Mouse (Mus musculus): ENCODE measurements around the gene Gm28308.

Gm28308 gene

DNA sequence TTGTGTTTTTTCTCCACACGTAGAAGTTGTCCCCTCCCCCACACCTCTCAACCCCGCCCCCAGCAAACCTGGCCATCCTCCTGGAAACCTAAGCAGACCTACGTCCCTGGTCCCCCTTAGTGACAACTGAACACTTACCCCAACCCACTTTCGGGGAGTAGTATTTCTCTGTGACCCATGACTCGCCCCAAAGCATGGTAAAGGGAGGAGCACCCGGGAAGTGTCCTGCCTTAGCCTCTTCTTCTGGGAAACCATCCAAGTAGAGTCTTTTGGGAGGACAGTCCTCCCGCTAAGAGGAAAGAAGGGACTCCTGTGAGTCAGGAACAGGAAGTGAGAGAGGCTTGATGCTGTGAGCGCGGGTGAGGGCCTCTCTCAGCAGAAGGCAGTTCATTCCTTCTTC lies 53.2 kb downstream of the Gm28308 start:
- intact Hi-C loops (cut with DNase I) = loop anchor here (5.0 kb wide), 2 partner anchors 42 to 153 kb away; partner anchors contain the start of gene Hoxa5

GRCm38 (mm10) chr6:52159164-52159761 lies 53.9 kb downstream of the Gm28308 start:
- intact Hi-C loops (cut with DNase I) = no loop called here

- intact Hi-C loops (cut with DNase I) = no loop called here
These were observed 54.7 kb downstream of the Gm28308 start, which contains the start of gene Hoxa1 for GRCm38 (mm10) chr6:52158276-52159051. TSS of gene Hoxa1 (minus strand) at chr6:52158317.

- intact Hi-C loops (cut with DNase I) = no loop called here
These were observed 55.5 kb downstream of the Gm28308 start for GRCm38 (mm10) chr6:52157466-52158275.

GRCm38 (mm10) chr6:52156551-52157200 lies 56.5 kb downstream of the Gm28308 start:
- intact Hi-C loops (cut with DNase I) = no loop called here

DNA sequence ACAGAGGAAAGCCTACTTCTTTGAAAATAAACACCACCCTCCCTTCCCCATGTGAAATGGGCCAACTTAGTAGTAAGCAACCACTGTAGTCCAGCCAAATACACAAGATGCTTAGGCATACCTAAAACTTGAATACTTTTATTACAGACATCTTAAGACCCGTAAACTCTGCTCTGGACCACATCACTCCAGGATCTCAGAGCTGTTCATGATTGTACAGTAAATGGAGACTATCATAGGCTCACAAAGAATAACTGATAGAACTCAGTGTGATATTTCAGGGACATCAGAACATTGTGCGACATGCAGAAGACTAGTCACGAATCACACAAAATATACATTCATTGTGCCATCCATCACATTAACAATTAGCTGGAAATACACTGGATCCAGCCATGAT lies 57.7 kb downstream of the Gm28308 start:
- intact Hi-C loops (cut with DNase I) = no loop called here

- intact Hi-C loops (cut with DNase I) = no loop called here
These were observed 59.1 kb downstream of the Gm28308 start for GRCm38 (mm10) chr6:52154044-52154443.

DNA sequence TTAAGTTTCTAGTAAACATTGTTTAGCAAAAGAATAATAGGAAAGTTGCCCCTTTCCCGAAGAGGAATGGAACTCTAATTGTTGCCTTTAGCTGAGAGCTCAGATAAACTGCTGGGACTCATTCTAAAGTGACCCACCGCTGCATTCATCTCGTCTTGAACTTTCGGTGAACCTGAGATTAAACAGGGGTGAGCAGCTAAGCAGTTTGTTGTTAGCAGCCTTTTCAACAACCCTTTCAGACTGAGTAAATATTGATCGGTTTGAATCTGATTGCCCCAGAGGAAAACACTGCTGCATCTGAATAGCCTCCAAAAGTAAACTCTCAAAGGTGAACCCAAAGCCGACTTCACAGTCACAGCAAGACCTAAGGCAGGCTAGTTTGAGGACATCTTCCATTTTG lies 59.9 kb downstream of the Gm28308 start:
- intact Hi-C loops (cut with DNase I) = no loop called here

- intact Hi-C loops (cut with DNase I) = no loop called here
These were observed 60.6 kb downstream of the Gm28308 start for GRCm38 (mm10) chr6:52152226-52153193.

- intact Hi-C loops (cut with DNase I) = no loop called here
These were observed 61.6 kb downstream of the Gm28308 start for GRCm38 (mm10) chr6:52151571-52151970.

DNA sequence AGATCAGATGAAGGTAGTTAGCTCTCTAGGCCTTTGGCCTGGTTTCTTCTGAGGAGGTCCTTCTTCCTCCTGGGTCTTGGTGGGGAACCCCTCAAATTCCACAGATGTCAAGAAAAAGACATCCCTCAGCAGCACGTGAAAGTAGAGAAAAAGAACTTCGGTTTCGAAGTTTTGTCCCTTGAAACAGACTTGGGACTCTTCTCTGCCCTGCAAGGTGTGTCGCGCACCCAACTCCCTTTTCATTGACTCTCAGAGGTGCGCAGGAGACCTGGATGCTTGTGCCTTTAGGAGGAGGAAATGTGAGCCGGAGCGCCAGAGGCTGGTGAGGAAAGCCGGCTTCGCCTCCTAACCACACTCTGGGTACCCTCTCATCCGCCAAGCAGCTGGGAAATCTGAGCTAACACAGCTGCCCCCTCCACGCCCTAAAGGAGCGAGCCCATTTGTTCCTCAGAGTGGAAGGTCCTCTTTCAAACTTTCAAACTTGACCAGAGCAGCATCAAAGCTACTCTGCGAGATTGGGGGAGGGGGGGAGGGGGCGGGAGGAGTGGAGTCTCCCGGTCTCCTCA lies 62.7 kb downstream of the Gm28308 start:
- intact Hi-C loops (cut with DNase I) = no loop called here

DNA sequence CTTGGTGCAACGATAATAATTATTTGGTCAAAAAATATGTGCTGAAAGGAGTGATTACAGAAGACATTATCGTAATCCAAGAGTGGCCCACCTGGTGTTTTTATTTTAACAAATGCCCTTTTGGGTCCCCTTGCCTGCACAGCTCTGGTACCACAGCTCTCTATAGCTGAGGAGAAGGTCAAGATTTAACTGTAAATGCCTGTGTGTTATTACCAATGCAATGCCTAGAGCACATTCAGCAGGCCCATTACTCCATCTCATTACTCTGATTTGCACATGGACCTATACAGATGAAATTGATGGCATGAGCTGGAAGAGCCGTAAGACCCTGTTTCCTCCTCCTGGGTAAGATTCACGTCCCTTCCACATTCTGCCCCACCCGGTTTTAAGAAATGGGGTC lies 74.0 kb downstream of the Gm28308 start:
- intact Hi-C loops (cut with DNase I) = no loop called here

- intact Hi-C loops (cut with DNase I) = no loop called here
These were observed 74.6 kb downstream of the Gm28308 start for GRCm38 (mm10) chr6:52138576-52138975.

- intact Hi-C loops (cut with DNase I) = no loop called here
These were observed 75.2 kb downstream of the Gm28308 start for GRCm38 (mm10) chr6:52137841-52138535.

DNA sequence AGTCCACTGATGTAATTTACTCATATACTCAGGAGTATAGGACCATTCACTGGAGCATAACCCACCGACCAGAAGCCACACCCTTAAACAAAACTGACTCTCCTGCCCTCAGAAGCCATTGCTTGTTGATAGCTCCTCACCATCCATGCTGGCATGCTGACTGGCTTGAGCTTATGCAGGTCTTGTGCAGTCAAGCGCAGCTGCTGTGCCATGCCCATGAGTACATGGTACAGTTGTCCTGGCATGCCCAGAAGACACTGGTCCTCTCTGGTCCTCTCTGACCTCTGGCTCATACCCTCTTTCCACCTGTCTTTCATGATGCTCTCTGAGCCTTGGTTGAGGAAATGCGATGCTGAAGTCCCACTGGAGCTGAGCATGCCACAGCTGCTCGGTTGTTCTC lies 89.5 kb downstream of the Gm28308 start:
- intact Hi-C loops (cut with DNase I) = no loop called here

- intact Hi-C loops (cut with DNase I) = no loop called here
These were observed 92.0 kb downstream of the Gm28308 start for GRCm38 (mm10) chr6:52121173-52121572.

DNA sequence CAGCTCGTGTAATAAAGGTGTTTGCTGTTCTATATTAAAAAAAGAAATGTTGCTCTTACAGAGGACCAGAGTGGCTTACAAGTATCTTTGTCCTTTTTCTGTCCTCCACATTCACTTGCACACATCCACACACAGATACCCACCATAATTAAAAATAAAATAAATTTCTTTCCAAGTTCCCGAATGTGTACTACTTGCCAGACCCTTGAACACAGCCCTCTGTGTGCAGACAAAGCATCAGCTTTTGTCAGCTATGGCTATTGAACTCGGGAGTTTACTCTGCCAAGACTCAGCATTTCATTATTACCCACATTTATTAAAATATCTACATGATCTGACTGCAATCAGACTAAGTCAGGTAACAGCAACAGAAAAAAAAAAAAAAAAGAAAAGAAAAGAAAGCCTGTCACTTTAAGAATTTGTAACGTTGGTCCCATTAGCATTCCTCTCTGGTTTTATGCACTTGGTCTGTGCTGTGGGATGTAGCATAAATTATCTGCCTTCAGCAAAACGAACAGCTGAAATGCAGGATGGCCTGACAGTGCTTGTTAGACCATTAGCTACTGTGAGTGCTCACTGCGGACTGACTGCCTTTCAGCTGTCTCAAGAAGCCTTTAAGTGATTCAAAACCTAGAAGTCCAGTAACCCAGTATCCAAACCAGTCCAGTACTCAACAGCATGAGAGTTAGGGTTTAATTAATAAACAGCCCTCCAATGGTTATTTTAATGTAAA lies 94.1 kb downstream of the Gm28308 start:
- intact Hi-C loops (cut with DNase I) = no loop called here

DNA sequence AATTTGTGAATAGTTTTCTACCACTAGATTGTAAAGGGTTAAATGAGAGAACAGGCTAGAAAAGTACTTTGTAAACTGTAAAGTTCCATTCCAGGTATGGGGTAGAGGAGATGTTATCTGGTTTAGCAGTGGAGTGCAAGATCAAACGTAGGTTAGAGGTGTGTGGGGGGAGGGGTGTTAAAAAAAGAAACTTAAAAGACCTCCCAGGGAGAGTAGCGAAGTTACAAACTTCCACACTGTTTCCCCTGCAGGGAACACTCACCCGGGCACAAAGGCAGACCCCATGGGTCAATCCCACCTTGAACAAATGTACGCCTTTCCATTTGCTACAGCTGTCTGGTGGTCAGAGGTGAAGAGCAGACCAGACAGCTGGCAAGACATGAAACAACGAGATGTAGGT lies 97.2 kb downstream of the Gm28308 start:
- intact Hi-C loops (cut with DNase I) = no loop called here

All from adrenal gland (tissue).